Mouse (Mus musculus): ENCODE data around the gene Scimp.

- TF ChIP-seq CTCF (IDR thresholded peaks at IDR 0.05; ENCODE audit: insufficient read depth, low read depth, low read length) (no peak), POLR2A (IDR thresholded peaks at IDR 0.05; ENCODE audit: insufficient read depth, low read depth, low read length) (no peak)
These were observed 7.7 kb upstream of the Scimp start for GRCm38 (mm10) chr11:70820120-70820519.
